Mouse (Mus musculus): ENCODE measurements around the gene Pdcd1lg2. TPM values are rescaled to one million over a fixed set of nuclear protein-coding genes. Genes with fewer than 3 reads are reported as not detected.

Gene Pdcd1lg2
- polyA plus RNA-seq, 1 experiment = 4.7 TPM

DNA sequence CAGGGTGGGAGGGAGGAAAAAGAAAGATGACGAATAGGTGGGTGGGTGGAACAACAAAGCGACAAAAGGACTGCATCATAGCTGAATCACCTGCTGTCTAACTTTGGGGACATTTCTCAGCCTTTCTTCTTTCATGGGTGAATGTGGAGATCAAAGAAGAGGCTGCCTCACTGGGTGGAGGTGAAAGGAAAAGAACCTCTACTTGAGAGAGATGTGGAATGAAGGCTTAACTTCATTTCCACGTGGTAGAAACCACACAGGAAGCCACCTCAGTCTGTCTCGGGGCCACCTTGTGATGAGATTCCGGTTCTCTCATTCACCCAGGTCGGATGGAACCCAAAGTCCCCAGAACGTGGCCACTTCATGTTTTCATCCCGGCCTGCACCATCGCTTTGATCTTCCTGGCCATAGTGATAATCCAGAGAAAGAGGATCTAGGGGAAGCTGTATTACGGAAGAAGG, 43.5 kb downstream of the Pdcd1lg2 start:
- peak; percentile 38 for DNase-seq
- WGBS = 4% methylated on average over 10 of the region's 10 CpGs
- no peak overlapping the region for H3K4me3 ChIP-seq (ENCODE audit: control insufficient read depth, insufficient read depth, low read length)

DNA sequence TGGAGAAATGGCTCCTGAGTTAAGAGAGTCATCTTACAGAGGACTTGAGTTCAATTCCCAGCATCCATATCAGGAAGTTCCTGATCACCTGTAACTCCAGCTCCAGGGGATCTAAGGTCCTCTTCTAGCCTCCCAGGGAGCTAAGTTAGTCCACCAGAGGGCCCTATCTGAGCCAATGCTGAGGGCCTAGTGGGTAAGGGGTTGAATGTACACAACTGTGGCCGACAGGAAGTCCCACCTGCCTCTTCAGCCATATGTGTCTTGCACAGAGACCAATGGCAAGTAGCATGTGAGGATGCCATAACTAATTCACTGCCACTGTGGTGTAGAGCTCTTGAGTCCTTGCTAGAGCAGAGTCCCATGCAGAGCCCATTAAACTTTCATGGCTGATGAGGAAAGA, 44.4 kb downstream of the Pdcd1lg2 start:
- no peak overlapping the region for H3K27ac ChIP-seq (ENCODE audit: control insufficient read depth, insufficient read depth, low read length)
- WGBS = 82% methylated on average over 1 of the region's 1 CpGs
- no peaks in the 10 kb centered on the region for H3K36me3 ChIP-seq (ENCODE audit: control insufficient read depth, insufficient read depth, low read length)
- no peak for DNase-seq
- peaks cover 15% of the 10 kb centered on the region for H3K4me1 ChIP-seq (replicated peaks; ENCODE audit: control insufficient read depth, insufficient read depth, low read length)
- H3K27me3 ChIP-seq (ENCODE audit: control insufficient read depth, insufficient read depth, low read length) = no peaks in the 10 kb centered on the region
- no peak overlapping the region for H3K4me3 ChIP-seq (ENCODE audit: control insufficient read depth, insufficient read depth, low read length)
- TF ChIP-seq CTCF (IDR thresholded peaks at IDR 0.05; ENCODE audit: borderline replicate concordance, control insufficient read depth, extremely low read depth, insufficient read depth, low read length, poor library complexity) = no peak
- TF ChIP-seq POLR2A (IDR thresholded peaks at IDR 0.05; ENCODE audit: control insufficient read depth, extremely low read depth, insufficient read depth, low read length, poor library complexity) = no peak

More for the DNA sequence above, 43.5 kb downstream of the Pdcd1lg2 start:
- peak overlapping the region; percentile 25 for H3K27ac ChIP-seq (ENCODE audit: control insufficient read depth, insufficient read depth, low read length)
- TF ChIP-seq POLR2A (IDR thresholded peaks at IDR 0.05; ENCODE audit: control insufficient read depth, extremely low read depth, insufficient read depth, low read length, poor library complexity) (no peak), CTCF (IDR thresholded peaks at IDR 0.05; ENCODE audit: borderline replicate concordance, control insufficient read depth, extremely low read depth, insufficient read depth, low read length, poor library complexity) (no peak)
- H3K36me3 ChIP-seq (ENCODE audit: control insufficient read depth, insufficient read depth, low read length) = no peaks in the 10 kb centered on the region
- no peaks in the 10 kb centered on the region for H3K27me3 ChIP-seq (ENCODE audit: control insufficient read depth, insufficient read depth, low read length)
- H3K4me1 ChIP-seq (replicated peaks; ENCODE audit: control insufficient read depth, insufficient read depth, low read length) = peaks cover 15% of the 10 kb centered on the region

DNA sequence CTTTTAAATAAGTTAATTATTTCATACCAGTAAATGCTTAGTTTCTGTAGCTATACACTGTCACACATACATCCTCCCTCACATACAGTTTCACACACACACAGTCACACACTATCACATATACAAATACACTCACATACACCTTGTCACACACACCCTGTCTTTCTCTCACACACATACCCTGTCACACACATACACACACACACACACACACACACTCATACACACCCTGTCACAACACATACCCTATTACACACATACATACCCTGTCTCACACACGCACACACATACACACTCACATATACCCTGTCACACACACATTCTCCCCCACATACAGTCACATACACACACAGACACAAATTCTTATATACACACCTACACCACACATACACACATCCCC, 47.3 kb downstream of the Pdcd1lg2 start:
- H3K4me1 ChIP-seq (replicated peaks; ENCODE audit: control insufficient read depth, insufficient read depth, low read length) = peaks cover 13% of the 10 kb centered on the region
- H3K27me3 ChIP-seq (ENCODE audit: control insufficient read depth, insufficient read depth, low read length) = no peaks in the 10 kb centered on the region
- no peak for DNase-seq
- 100% methylated on average over 1 of the region's 1 CpGs for WGBS
- TF ChIP-seq CTCF (IDR thresholded peaks at IDR 0.05; ENCODE audit: borderline replicate concordance, control insufficient read depth, extremely low read depth, insufficient read depth, low read length, poor library complexity) (no peak), POLR2A (IDR thresholded peaks at IDR 0.05; ENCODE audit: control insufficient read depth, extremely low read depth, insufficient read depth, low read length, poor library complexity) (no peak)
- H3K4me3 ChIP-seq (ENCODE audit: control insufficient read depth, insufficient read depth, low read length) = no peak overlapping the region
- H3K36me3 ChIP-seq (ENCODE audit: control insufficient read depth, insufficient read depth, low read length) = no peaks in the 10 kb centered on the region
- H3K27ac ChIP-seq (ENCODE audit: control insufficient read depth, insufficient read depth, low read length) = no peak overlapping the region

DNA sequence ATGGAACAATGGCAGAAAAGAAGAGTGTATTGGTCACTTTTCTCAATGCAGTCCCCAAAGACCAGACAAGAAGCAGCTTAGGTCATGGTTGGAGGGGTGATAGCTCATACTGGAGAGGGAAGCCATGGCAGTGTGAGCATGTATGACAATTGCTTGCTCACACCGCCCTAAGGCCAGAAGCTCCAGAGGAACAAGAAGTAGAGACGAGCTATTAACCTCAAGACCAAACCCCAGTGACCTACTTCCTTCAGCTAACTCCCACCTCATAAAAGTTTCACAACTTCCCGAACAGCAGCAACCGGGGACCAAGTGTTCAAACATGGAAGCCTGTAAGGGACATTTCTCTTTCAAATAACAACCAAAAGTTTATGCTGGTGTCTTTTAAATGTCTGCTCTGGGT, 51.7 kb downstream of the Pdcd1lg2 start:
- H3K4me1 ChIP-seq (replicated peaks; ENCODE audit: control insufficient read depth, insufficient read depth, low read length) = peaks cover 7% of the 10 kb centered on the region
- no peak overlapping the region for H3K27ac ChIP-seq (ENCODE audit: control insufficient read depth, insufficient read depth, low read length)
- no peaks in the 10 kb centered on the region for H3K27me3 ChIP-seq (ENCODE audit: control insufficient read depth, insufficient read depth, low read length)
- DNase-seq = no peak
- WGBS = 40% methylated on average over 4 of the region's 4 CpGs
- H3K4me3 ChIP-seq (ENCODE audit: control insufficient read depth, insufficient read depth, low read length) = no peak overlapping the region
- TF ChIP-seq POLR2A (IDR thresholded peaks at IDR 0.05; ENCODE audit: control insufficient read depth, extremely low read depth, insufficient read depth, low read length, poor library complexity) (no peak), CTCF (IDR thresholded peaks at IDR 0.05; ENCODE audit: borderline replicate concordance, control insufficient read depth, extremely low read depth, insufficient read depth, low read length, poor library complexity) (no peak)
- no peaks in the 10 kb centered on the region for H3K36me3 ChIP-seq (ENCODE audit: control insufficient read depth, insufficient read depth, low read length)

DNA sequence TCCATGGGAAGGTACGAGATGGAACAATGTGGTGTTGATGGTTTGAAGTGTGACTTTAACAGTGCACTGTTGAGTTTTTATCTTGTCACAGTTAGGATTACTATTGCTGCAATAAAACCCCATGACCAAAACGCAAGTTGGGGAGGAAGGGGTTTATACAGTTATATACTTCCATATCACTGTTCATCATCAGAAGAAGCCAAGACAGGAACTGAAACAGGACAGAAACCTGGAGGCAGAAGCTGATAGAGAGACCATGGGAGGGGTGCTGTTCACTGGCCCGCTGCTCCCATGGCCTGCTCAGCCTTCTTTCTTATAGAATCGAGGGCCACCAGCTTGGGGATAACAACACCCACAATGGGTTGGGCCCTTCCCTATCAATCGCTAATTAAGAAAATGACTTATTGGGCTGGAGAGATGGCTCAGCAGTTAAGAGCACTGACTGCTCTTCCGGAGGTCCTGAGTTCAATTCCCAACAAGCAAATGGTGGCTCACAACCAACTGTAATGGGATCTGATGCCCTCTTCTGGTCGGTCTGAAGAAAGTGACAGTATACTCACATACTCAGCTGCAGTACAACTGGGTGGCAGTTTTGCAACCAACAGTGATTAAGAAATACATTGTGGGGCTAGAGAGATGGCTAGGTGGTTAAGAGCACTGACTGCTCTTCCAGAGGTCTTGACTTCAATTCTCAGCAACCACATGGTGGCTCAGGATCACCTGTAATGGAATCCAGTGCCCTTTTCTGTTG, 53.1 kb downstream of the Pdcd1lg2 start:
- no peaks in the 10 kb centered on the region for H3K36me3 ChIP-seq (ENCODE audit: control insufficient read depth, insufficient read depth, low read length)
- TF ChIP-seq CTCF (IDR thresholded peaks at IDR 0.05; ENCODE audit: borderline replicate concordance, control insufficient read depth, extremely low read depth, insufficient read depth, low read length, poor library complexity) = no peak
- no peak for TF ChIP-seq POLR2A (IDR thresholded peaks at IDR 0.05; ENCODE audit: control insufficient read depth, extremely low read depth, insufficient read depth, low read length, poor library complexity)
- H3K4me3 ChIP-seq (ENCODE audit: control insufficient read depth, insufficient read depth, low read length) = no peak overlapping the region
- no peak overlapping the region for H3K27ac ChIP-seq (ENCODE audit: control insufficient read depth, insufficient read depth, low read length)
- peaks cover 7% of the 10 kb centered on the region for H3K4me1 ChIP-seq (replicated peaks; ENCODE audit: control insufficient read depth, insufficient read depth, low read length)
- DNase-seq = no peak
- 94% methylated on average over 7 of the region's 7 CpGs for WGBS
- no peaks in the 10 kb centered on the region for H3K27me3 ChIP-seq (ENCODE audit: control insufficient read depth, insufficient read depth, low read length)

DNA sequence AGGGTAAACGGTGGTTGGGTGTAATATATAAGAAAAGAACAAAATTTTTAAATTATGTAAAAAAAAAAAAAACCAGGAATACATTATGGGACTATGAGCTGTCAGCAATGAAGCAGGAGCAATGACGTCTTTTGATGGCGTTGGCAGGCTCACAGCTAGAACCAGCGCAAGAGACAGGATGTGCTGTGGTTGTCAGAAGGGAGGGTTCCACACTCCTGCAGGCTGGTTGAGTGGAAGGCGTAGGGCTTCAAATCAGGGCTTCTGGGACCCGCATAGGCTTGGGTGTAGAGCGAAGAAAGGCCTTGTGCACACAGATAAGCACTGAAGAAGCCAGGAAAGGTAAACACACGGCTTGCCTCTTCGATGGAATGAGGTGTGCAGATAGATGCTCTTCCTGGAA, 56.1 kb downstream of the Pdcd1lg2 start:
- WGBS = 32% methylated on average over 9 of the region's 9 CpGs

More for the DNA sequence above, 56.1 kb downstream of the Pdcd1lg2 start:
- Histone ChIP-seq H3K4me1 (replicated peaks; ENCODE audit: control insufficient read depth, insufficient read depth, low read length) (peaks cover 7% of the 10 kb centered on the region), H3K27me3 (ENCODE audit: control insufficient read depth, insufficient read depth, low read length) (no peaks in the 10 kb centered on the region), H3K27ac (ENCODE audit: control insufficient read depth, insufficient read depth, low read length) (no peak overlapping the region), H3K36me3 (ENCODE audit: control insufficient read depth, insufficient read depth, low read length) (no peaks in the 10 kb centered on the region), H3K4me3 (ENCODE audit: control insufficient read depth, insufficient read depth, low read length) (no peak overlapping the region)
- no peak for DNase-seq
- TF ChIP-seq POLR2A (IDR thresholded peaks at IDR 0.05; ENCODE audit: control insufficient read depth, extremely low read depth, insufficient read depth, low read length, poor library complexity) (no peak), CTCF (IDR thresholded peaks at IDR 0.05; ENCODE audit: borderline replicate concordance, control insufficient read depth, extremely low read depth, insufficient read depth, low read length, poor library complexity) (no peak)

All from thymus, adult 2 months (tissue).